Mouse (Mus musculus) E14TG2a.4 (cell line): ENCODE data around the gene Lama2.

Source experiments
- CTCF ChIP-seq: conservative IDR thresholded peaks from 2 replicates; pipeline ENCODE4 v1.5.1; 2014; ENCODE audit warnings: low read length
- NANOG ChIP-seq: IDR thresholded peaks from 2 replicates; pipeline ENCODE4 v1.6.1; 2014; ENCODE audit warnings: borderline replicate concordance, low read length, mixed read lengths
- POU5F1 ChIP-seq: IDR thresholded peaks from 2 replicates; pipeline ENCODE4 v1.6.1; 2014; ENCODE audit warnings: low read length, borderline replicate concordance

DNA sequence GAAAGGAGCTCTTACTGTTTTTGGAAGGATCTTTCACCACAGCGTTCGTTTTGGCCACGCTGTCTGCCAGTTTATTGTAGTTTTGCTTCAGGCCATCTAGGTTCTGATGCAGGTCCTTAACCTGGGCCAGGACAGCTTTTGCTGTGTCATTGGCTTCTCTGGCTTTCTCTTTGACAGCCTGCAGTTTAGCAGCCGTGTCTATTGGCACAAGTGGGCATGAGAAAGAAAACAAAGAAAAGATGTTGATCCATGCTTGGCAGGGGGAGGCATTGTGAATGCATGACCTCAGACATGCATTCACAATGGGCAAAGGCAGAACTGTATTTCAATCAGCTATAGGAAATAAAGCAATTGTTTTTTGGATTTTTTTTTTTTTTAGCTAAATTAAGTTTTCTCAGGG is 565.1 kb downstream of the Lama2 start:
- no peak for TF ChIP-seq CTCF
- TF ChIP-seq NANOG = no peak
- no peak for TF ChIP-seq POU5F1
